ENCODE assay signal across 9 mouse cellular contexts in genomic region chr1:91239112-91239511, GRCm38 (mm10). TPM values are rescaled to one million over a fixed set of nuclear protein-coding genes. Genes with fewer than 3 reads are reported as not detected.
A peak's percentile ranks its signal among the peaks of the same experiment; 100 is the strongest.
DNase-seq lines count a peak whose midpoint lies in the region; TF ChIP-seq lines count a peak whose summit lies in the region.
"Had no signal": no experiment of that assay in that cellular context is flagged by ENCODE, and none has a peak within 500 bp of the region (broad histone marks: within the 10 kb centered on the region; RNA-seq: fewer than 3 reads in every experiment).

No protein-coding gene starts in this region.

- whole genome bisulfite sequencing in spleen, adult 2 months: 5% methylated on average over 5 of the region's 5 CpGs

- H3K27me3 ChIP-seq in spleen, adult 2 months (ENCODE audit: control insufficient read depth, insufficient read depth, low read length): no peaks in the 10 kb centered on the region
- H3K27me3 ChIP-seq: neural tube, embryonic 12.5 days had no signal

- H3K36me3 ChIP-seq in spleen, adult 2 months (ENCODE audit: control insufficient read depth, insufficient read depth, low read length): no peaks in the 10 kb centered on the region
- H3K36me3 ChIP-seq: neural tube, embryonic 12.5 days had no signal

- peaks cover 10% of the 10 kb centered on the region for H3K4me1 ChIP-seq in bone marrow macrophage, adult 2 months (ENCODE audit: control insufficient read depth, insufficient read depth, low read length)
- H3K4me1 ChIP-seq in spleen, adult 2 months (ENCODE audit: control insufficient read depth, insufficient read depth, insufficient read length): no peaks in the 10 kb centered on the region; the same call in 1 of the 2 replicates
- H3K4me1 ChIP-seq: neural tube, embryonic 12.5 days had no signal

- peak; percentile 16 for DNase-seq in cerebellum, adult 8-10 months
- no peak for DNase-seq in cerebellum, adult 9-11 months
- peak; percentile 54 for DNase-seq in A20 (ENCODE audit: low read depth, low spot score)
- DNase-seq in gastrocnemius, postnatal 25 days: peak; percentile 55
- DNase-seq in layer of hippocampus, adult 2 months (ENCODE audit: low spot score in 2 of 2): peak; percentile 43 to 72
- DNase-seq in lung, postnatal 14 days: peak; percentile 78
- peak; percentile 29 to 67 for DNase-seq in spleen, adult 2 months (ENCODE audit: low read depth in 1 of 2, low spot score in 2 of 2)

- peak; percentile 81 for TF ChIP-seq CTCF in bone marrow macrophage, adult 2 months (IDR thresholded peaks at IDR 0.05; ENCODE audit: low read depth, low read length)
- peak; percentile 87 for TF ChIP-seq CTCF in layer of hippocampus, adult 2 months (conservative IDR thresholded peaks at IDR 0.05)
- TF ChIP-seq CTCF in spleen, adult 2 months (IDR thresholded peaks at IDR 0.05; ENCODE audit: extremely low read depth, insufficient read depth, insufficient read length, insufficient replicate concordance): peak; percentile 86

- H3K4me3 ChIP-seq in bone marrow macrophage, adult 2 months (ENCODE audit: insufficient read depth, low read length): no peak overlapping the region
- H3K4me3 ChIP-seq in layer of hippocampus, adult 2 months: no peak overlapping the region
- H3K4me3 ChIP-seq in spleen, adult 2 months (ENCODE audit: extremely low read depth, insufficient read depth, insufficient read length): no peak overlapping the region
- H3K4me3 ChIP-seq: neural tube, embryonic 12.5 days had no signal

- no peak for TF ChIP-seq POLR2A in bone marrow macrophage, adult 2 months (IDR thresholded peaks at IDR 0.05; ENCODE audit: borderline replicate concordance, low read depth, low read length)
- TF ChIP-seq POLR2A in spleen, adult 2 months (IDR thresholded peaks at IDR 0.05; ENCODE audit: low read depth, low read length): no peak

- H3K27ac ChIP-seq in bone marrow macrophage, adult 2 months (ENCODE audit: insufficient read depth, low read depth, low read length): no peak overlapping the region
- no peak overlapping the region for H3K27ac ChIP-seq in layer of hippocampus, adult 2 months
- no peak overlapping the region for H3K27ac ChIP-seq in spleen, adult 2 months (ENCODE audit: insufficient read depth, low read length)
- H3K27ac ChIP-seq: neural tube, embryonic 12.5 days had no signal

RNA-seq across cellular contexts. Expression of gene Ube2f, which starts 11.0 kb away (rescaled TPM):
- 86.4 and 92.4 TPM in 2 replicates for polyA plus RNA-seq in bone marrow macrophage, adult 2 months (2012; ENCODE audit: insufficient read depth, insufficient read length, missing spikeins)
- 10 to 100 TPM; 58.9 to 66.0 TPM for total RNA-seq in gastrocnemius, postnatal 25 days (2021)
- total RNA-seq in layer of hippocampus, adult 2 months (2021): 10 to 100 TPM; 44.9 to 50.7 TPM
- 28.6 and 31.8 TPM in 2 replicates for polyA plus RNA-seq in spleen, adult 2 months (2012; rRNA removed)

RNA-seq across cellular contexts. Expression of gene Scly, which starts 59.0 kb away (rescaled TPM):
- 19.2 and 22.6 TPM in 2 replicates for polyA plus RNA-seq in bone marrow macrophage, adult 2 months (2012; ENCODE audit: insufficient read depth, insufficient read length, missing spikeins)
- 10 to 100 TPM in 1 of 2 experiments, 1 to 10 TPM in 1; 9.8 to 13.9 TPM for total RNA-seq in gastrocnemius, postnatal 25 days (2021)
- total RNA-seq in layer of hippocampus, adult 2 months (2021): 10 to 100 TPM; 21.1 to 21.7 TPM
- polyA plus RNA-seq in spleen, adult 2 months (2012; rRNA removed): 20.9 and 25.3 TPM in 2 replicates

RNA-seq across cellular contexts. Expression of gene Ramp1, which starts 59.5 kb away (rescaled TPM):
- polyA plus RNA-seq in bone marrow macrophage, adult 2 months (2012; ENCODE audit: insufficient read depth, insufficient read length, missing spikeins): 10.8 and 12.7 TPM in 2 replicates
- total RNA-seq in gastrocnemius, postnatal 25 days (2021): 10 to 100 TPM; 23.9 to 32.4 TPM
- 10 to 100 TPM; 57.2 to 61.5 TPM for total RNA-seq in layer of hippocampus, adult 2 months (2021)
- polyA plus RNA-seq in spleen, adult 2 months (2012; rRNA removed): 15.8 and 22.2 TPM in 2 replicates
